Mouse (Mus musculus) lung, embryonic 14.5 days (tissue): ENCODE results near the gene Tmem254c. TPM values are rescaled to one million over a fixed set of nuclear protein-coding genes. Genes with fewer than 3 reads are reported as not detected.
A peak's percentile ranks its signal among the peaks of the same experiment; 100 is the strongest.
"Not testable (repeated sequence)": the region's sequence is repeated elsewhere in the genome, so short reads cannot be mapped to it uniquely, and the experiment has no call there.

Experiments used
- ATAC-seq: fragments of 200-750 bp; cut with Nextera tagmentation; 2 replicates; pipeline ENCODE4 v1.8.0; 2017; ENCODE audit warnings: mild to moderate bottlenecking, moderate TSS enrichment, moderate library complexity; ENCODE audit not compliant: insufficient read depth
- DNase-seq: peaks from one replicate; pipeline ENCODE4 v3.0.0-alpha.2; 2015
- H3K27ac ChIP-seq: fragments of 300-500 bp; sonication (generic); 2 replicates; pipeline ENCODE4 v1.5.1; 2014; ENCODE audit warnings: low read depth, mild to moderate bottlenecking, moderate library complexity
- H3K27me3 ChIP-seq: fragments of 300-500 bp; sonication (generic); 2 replicates; pipeline ENCODE4 v1.6.1; 2014; ENCODE audit warnings: low read length, control low read depth; ENCODE audit not compliant: insufficient read depth
- H3K36me3 ChIP-seq: fragments of 300-500 bp; sonication (generic); 2 replicates; pipeline ENCODE4 v1.6.1; 2014; ENCODE audit warnings: control low read depth; ENCODE audit not compliant: insufficient read depth
- H3K4me1 ChIP-seq: fragments of 300-500 bp; sonication (generic); 2 replicates; pipeline ENCODE4 v1.6.1; 2014; ENCODE audit warnings: antibody characterized with exemption, control low read depth; ENCODE audit not compliant: insufficient read depth
- H3K4me2 ChIP-seq: fragments of 300-500 bp; sonication (generic); 2 replicates; pipeline ENCODE4 v1.6.1; 2014; ENCODE audit warnings: mild to moderate bottlenecking
- H3K4me3 ChIP-seq: fragments of 300-500 bp; sonication (generic); 2 replicates; pipeline ENCODE4 v1.5.1; 2014; ENCODE audit warnings: low read depth, low read length
- H3K9ac ChIP-seq: fragments of 300-500 bp; sonication (generic); 2 replicates; pipeline ENCODE4 v1.6.1; 2014
- H3K9me3 ChIP-seq: fragments of 300-500 bp; sonication (generic); 2 replicates; pipeline ENCODE4 v1.6.1; 2016; ENCODE audit warnings: low read depth, low read length, control low read depth
- WGBS: fragments of 180-500 bp; shearing (Covaris S2); extraction: QIAGEN DNeasy Blood & Tissue Kit; methylation state at CpG from one replicate; pipeline ENCODE4 v1.1.7; 2014; 5-methylcytosine and 5-hydroxymethylcytosine counted together
- polyA plus RNA-seq: library from polyadenylated mRNA; unstranded; fragments of >200 nt; fragmentation: Nextera tagmentation; extraction: Ambion mirVana; gene quantifications from 2 replicates; pipeline ENCODE4 v1.2.1, GENCODE M21; 2014

Gene Tmem254c
- 35.0 and 37.1 TPM in 2 replicates for polyA plus RNA-seq

- not testable (repeated sequence) for H3K36me3 ChIP-seq, H3K4me3 ChIP-seq, H3K4me1 ChIP-seq, DNase-seq, H3K27ac ChIP-seq, H3K27me3 ChIP-seq, H3K9me3 ChIP-seq, H3K4me2 ChIP-seq, H3K9ac ChIP-seq
- no CpG with 5 or more reads among the region's 10 CpGs for whole genome bisulfite sequencing
- ATAC-seq: peak; percentile 94
Measured at GRCm38 (mm10) chr14:26067325-26067633, at the start of gene Tmem254c. Gene Tmem254c (minus strand): TSS chr14:26067355.

GRCm38 (mm10) chr14:26097622-26098021 lies 30.5 kb upstream of the Tmem254c start:
- not testable (repeated sequence) for H3K4me2 ChIP-seq, DNase-seq, H3K9me3 ChIP-seq, H3K27ac ChIP-seq, H3K4me3 ChIP-seq, H3K9ac ChIP-seq, H3K27me3 ChIP-seq, ATAC-seq, H3K4me1 ChIP-seq, H3K36me3 ChIP-seq
- no CpG with 5 or more reads among the region's 3 CpGs for WGBS

GRCm38 (mm10) chr14:26081997-26082396 lies 14.8 kb upstream of the Tmem254c start, which contains the start of gene Cphx3:
Gene Cphx3 (plus strand): TSS chr14:26082297.
- not testable (repeated sequence) for H3K9me3 ChIP-seq, H3K4me2 ChIP-seq
- no CpG with 5 or more reads among the region's 1 CpGs for WGBS

DNA sequence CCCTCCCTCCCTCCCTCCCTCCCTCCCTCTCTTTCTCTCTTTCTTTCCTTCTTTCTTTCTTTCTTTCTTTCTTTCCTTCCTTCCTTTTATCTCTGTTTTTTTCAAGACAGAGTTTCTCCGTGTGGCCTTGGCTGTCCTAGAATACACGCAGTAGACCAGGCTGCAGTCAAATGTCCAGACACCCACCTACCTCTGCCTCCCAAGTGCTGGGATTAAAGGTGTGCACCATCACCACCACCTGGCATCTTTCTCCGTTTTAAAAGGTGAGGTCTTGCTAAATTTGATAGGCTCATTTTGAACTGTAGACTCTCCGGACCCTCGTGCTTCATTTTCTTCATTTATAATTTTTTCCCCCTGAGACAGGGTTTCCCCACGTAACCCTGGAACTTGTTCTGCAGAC lies 14.1 kb upstream of the Tmem254c start, which contains the start of gene Cphx2:
Gene Cphx2, plus strand, starts transcription at position 301 of the 400 bp plus-strand sequence.
- H3K36me3 ChIP-seq, H3K9me3 ChIP-seq, DNase-seq: not testable (repeated sequence)

More at GRCm38 (mm10) chr14:26081997-26082396, 14.8 kb upstream of the Tmem254c start, which contains the start of gene Cphx3:
- not testable (repeated sequence) for H3K4me3 ChIP-seq, ATAC-seq, DNase-seq, H3K27ac ChIP-seq, H3K27me3 ChIP-seq, H3K9ac ChIP-seq, H3K36me3 ChIP-seq, H3K4me1 ChIP-seq

GRCm38 (mm10) chr14:26076620-26077390 lies 9.7 kb upstream of the Tmem254c start:
- not testable (repeated sequence) for H3K9me3 ChIP-seq, H3K4me3 ChIP-seq, H3K4me1 ChIP-seq, H3K9ac ChIP-seq, H3K27ac ChIP-seq, ATAC-seq, H3K36me3 ChIP-seq, H3K27me3 ChIP-seq, H3K4me2 ChIP-seq, DNase-seq
- WGBS: no CpG with 5 or more reads among the region's 5 CpGs

More for the DNA sequence above, 14.1 kb upstream of the Tmem254c start, which contains the start of gene Cphx2:
- H3K27ac ChIP-seq, ATAC-seq, H3K4me3 ChIP-seq, H3K9ac ChIP-seq, H3K27me3 ChIP-seq, H3K4me1 ChIP-seq, H3K4me2 ChIP-seq: not testable (repeated sequence)
- WGBS: no CpG with 5 or more reads among the region's 6 CpGs

- not testable (repeated sequence) for H3K4me1 ChIP-seq, H3K36me3 ChIP-seq, DNase-seq, H3K9me3 ChIP-seq, H3K9ac ChIP-seq, H3K4me2 ChIP-seq, H3K27me3 ChIP-seq, H3K27ac ChIP-seq, H3K4me3 ChIP-seq
- WGBS: no CpG with 5 or more reads among the region's 44 CpGs
- ATAC-seq: peak; percentile 94
Measured at GRCm38 (mm10) chr14:26066574-26067324, 406 bp downstream of the Tmem254c start.

GRCm38 (mm10) chr14:26059362-26059761 lies 7.8 kb downstream of the Tmem254c start:
- WGBS: no CpG with 5 or more reads among the region's 6 CpGs
- H3K9me3 ChIP-seq, H3K9ac ChIP-seq, H3K4me1 ChIP-seq, H3K4me2 ChIP-seq, H3K27ac ChIP-seq, H3K4me3 ChIP-seq, DNase-seq, H3K36me3 ChIP-seq, H3K27me3 ChIP-seq, ATAC-seq: not testable (repeated sequence)

DNA sequence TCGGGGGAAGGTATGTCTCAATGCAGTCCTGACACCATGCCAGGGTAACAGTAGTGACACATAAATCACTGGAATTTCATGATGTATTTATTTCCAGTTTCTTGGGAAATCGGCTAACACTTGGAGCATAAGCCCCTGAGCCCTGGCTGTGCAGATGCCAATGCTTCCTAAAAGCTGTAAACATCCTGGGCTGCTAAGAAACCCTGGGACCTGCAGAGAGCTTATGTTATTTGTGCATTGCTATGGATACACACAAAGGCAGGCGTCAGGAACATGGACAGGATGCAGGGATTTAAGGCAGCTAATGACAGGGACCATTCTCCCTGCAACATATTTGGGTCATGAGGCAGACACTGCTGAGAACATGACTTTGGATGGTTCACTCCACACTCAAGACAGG lies 9.0 kb downstream of the Tmem254c start:
- not testable (repeated sequence) for H3K4me1 ChIP-seq, H3K4me2 ChIP-seq, H3K9me3 ChIP-seq, H3K9ac ChIP-seq, H3K36me3 ChIP-seq, DNase-seq, H3K4me3 ChIP-seq, H3K27me3 ChIP-seq, H3K27ac ChIP-seq
- peak; percentile 80 for ATAC-seq
- WGBS: no CpG with 5 or more reads among the region's 3 CpGs

DNA sequence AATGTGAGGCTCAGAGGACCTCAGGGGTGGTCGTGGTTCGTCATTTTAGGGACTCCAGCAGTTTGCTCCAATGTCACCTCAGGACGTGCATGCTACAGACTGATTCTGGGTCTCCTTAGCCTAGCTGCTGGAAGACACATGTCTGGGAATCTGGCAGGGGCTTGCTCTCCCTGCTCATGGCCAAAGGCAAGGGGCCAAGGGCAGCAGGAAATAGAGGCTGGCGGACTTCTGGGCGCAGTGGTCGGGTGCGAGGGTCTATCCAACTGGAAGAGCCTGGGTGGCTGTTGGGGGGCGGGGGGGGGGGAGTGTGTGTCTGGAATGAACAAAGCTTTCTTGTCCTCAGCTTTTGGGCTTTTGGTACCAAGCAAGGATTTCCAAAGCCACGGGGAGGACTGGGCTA lies 18.4 kb downstream of the Tmem254c start:
- ATAC-seq, H3K36me3 ChIP-seq: not testable (repeated sequence)
- WGBS: no CpG with 5 or more reads among the region's 9 CpGs

DNA sequence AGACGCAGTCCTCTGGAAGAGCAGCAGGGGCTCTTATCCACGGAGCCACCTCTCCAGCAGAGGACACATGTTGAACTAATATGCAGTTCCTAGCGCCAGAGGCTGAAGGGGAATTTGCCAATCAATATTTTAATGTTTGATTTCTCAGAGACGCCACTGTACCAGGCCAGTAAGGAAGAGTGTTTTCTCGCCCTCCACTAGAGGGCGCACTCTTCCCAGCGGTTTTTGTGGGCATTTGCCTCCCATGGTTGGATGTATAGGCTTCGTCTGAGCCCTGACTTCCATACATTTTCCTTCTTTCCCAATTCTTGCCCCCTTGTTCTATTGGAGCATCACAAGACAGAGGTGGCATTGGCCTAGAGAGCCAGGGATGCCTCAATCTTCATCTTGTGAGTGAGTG lies 20.1 kb downstream of the Tmem254c start:
- H3K4me1 ChIP-seq, H3K9ac ChIP-seq, H3K27ac ChIP-seq, H3K36me3 ChIP-seq, H3K4me3 ChIP-seq, H3K27me3 ChIP-seq, H3K9me3 ChIP-seq, ATAC-seq, H3K4me2 ChIP-seq, DNase-seq: not testable (repeated sequence)
- WGBS: no CpG with 5 or more reads among the region's 8 CpGs

More for the DNA sequence above, 18.4 kb downstream of the Tmem254c start:
- H3K27me3 ChIP-seq, H3K4me2 ChIP-seq, H3K9ac ChIP-seq, H3K4me1 ChIP-seq, H3K4me3 ChIP-seq, DNase-seq, H3K27ac ChIP-seq, H3K9me3 ChIP-seq: not testable (repeated sequence)
